Mouse (Mus musculus) MEL (cell line): ENCODE data around the gene Faim2. TPM values are rescaled to one million over a fixed set of nuclear protein-coding genes. Genes with fewer than 3 reads are reported as not detected.

Experiments
- DNase-seq: peaks from one replicate; pipeline ENCODE4 v3.0.0; 2011; ENCODE audit warnings: low read depth, low spot score
- H3K27ac ChIP-seq: 2 replicates; pipeline ENCODE4 v1.5.1; 2012; ENCODE audit warnings: low read depth, mild to moderate bottlenecking, control low read depth, low read length, moderate library complexity; ENCODE audit not compliant: control insufficient read depth
- H3K27me3 ChIP-seq, 2 experiments: fragments of 150-350 bp in 1 of 2; sonication (generic) in 1 of 2; 2 replicates each; pipeline ENCODE4 v1.6.1; 2012; ENCODE audit warnings: low read length in 2 of 2, mild to moderate bottlenecking in 2 of 2, improper control_type of control experiment in 1 of 2, moderate library complexity in 1 of 2; ENCODE audit not compliant: insufficient read depth in 2 of 2, control insufficient read depth in 1 of 2
- H3K36me3 ChIP-seq, 2 experiments: 2 replicates each; pipeline ENCODE4 v1.6.1; 2012 to 2014; ENCODE audit warnings: low read length in 2 of 2, improper control_type of control experiment in 1 of 2, inconsistent platforms in 1 of 2, mild to moderate bottlenecking in 1 of 2; ENCODE audit not compliant: insufficient read depth in 2 of 2, control insufficient read depth in 1 of 2
- H3K4me1 ChIP-seq, 2 experiments: fragments of 150-350 bp in 1 of 2; sonication (generic) in 1 of 2; 2 replicates each; pipeline ENCODE4 v1.6.1; 2012; ENCODE audit warnings: low read length in 2 of 2, improper control_type of control experiment in 1 of 2, mild to moderate bottlenecking in 1 of 2; ENCODE audit not compliant: insufficient read depth in 2 of 2, control insufficient read depth in 1 of 2
- H3K4me3 ChIP-seq, 2 experiments: fragments of 150-350 bp in 1 of 2; sonication (generic) in 1 of 2; 2 replicates each; pipeline ENCODE4 v1.5.1; 2012; ENCODE audit warnings: low read depth in 2 of 2, low read length in 2 of 2, mild to moderate bottlenecking in 2 of 2, moderate library complexity in 2 of 2, control low read depth in 1 of 2, improper control_type of control experiment in 1 of 2; ENCODE audit not compliant: control insufficient read depth in 1 of 2, insufficient read depth in 1 of 2
- H3K79me2 ChIP-seq: 2 replicates; pipeline ENCODE4 v1.6.1; 2012; ENCODE audit warnings: mild to moderate bottlenecking, low read length, moderate library complexity; ENCODE audit not compliant: control insufficient read depth, poor library complexity, insufficient read depth
- H3K9ac ChIP-seq: 2 replicates; pipeline ENCODE4 v1.6.1; 2012; ENCODE audit warnings: low read depth, mild to moderate bottlenecking, control low read depth, low read length, moderate library complexity; ENCODE audit not compliant: control insufficient read depth, poor library complexity, severe bottlenecking
- H3K9me3 ChIP-seq: fragments of 150-350 bp; sonication (generic); replicated peaks from 2 replicates; pipeline ENCODE4 v1.6.1; 2012; ENCODE audit warnings: mild to moderate bottlenecking, low read length, improper control_type of control experiment, moderate library complexity; ENCODE audit not compliant: insufficient read depth
- CHD1 ChIP-seq: IDR thresholded peaks from 2 replicates; pipeline ENCODE4 v1.6.1; 2012; ENCODE audit warnings: low read depth, mild to moderate bottlenecking, inconsistent platforms, low read length, improper control_type of control experiment
- CHD2 ChIP-seq: IDR thresholded peaks from 2 replicates; pipeline ENCODE4 v1.6.1; 2011; ENCODE audit warnings: low read length, improper control_type of control experiment
- CTCF ChIP-seq, 3 experiments: IDR thresholded peaks in 2 of 3; conservative IDR thresholded peaks in 1 of 3; 2 replicates each; pipeline ENCODE4 v1.5.1; 2011 to 2012; ENCODE audit warnings: low read length in 3 of 3, low read depth in 2 of 3, mild to moderate bottlenecking in 2 of 3, improper control_type of control experiment in 1 of 3, inconsistent platforms in 1 of 3, mixed read lengths in 1 of 3, moderate library complexity in 1 of 3; ENCODE audit not compliant: control insufficient read depth in 1 of 3, insufficient read depth in 1 of 3, poor library complexity in 1 of 3, severe bottlenecking in 1 of 3
- E2F4 ChIP-seq: IDR thresholded peaks from 2 replicates; pipeline ENCODE4 v1.6.1; 2011; ENCODE audit warnings: low read depth, low read length, improper control_type of control experiment, borderline replicate concordance
- ELF1 ChIP-seq: IDR thresholded peaks from 2 replicates; pipeline ENCODE4 v1.6.1; 2014; ENCODE audit warnings: low read depth, mild to moderate bottlenecking, inconsistent platforms, low read length, improper control_type of control experiment, moderate library complexity
- EP300 ChIP-seq, 2 experiments: IDR thresholded peaks; 2 replicates each; pipeline ENCODE4 v1.6.1; 2011; ENCODE audit warnings: improper control_type of control experiment in 2 of 2, low read length in 2 of 2, low read depth in 1 of 2, mild to moderate bottlenecking in 1 of 2
- ETS1 ChIP-seq: IDR thresholded peaks from 2 replicates; pipeline ENCODE4 v1.6.1; 2012; ENCODE audit warnings: low read depth, mild to moderate bottlenecking, inconsistent platforms, low read length, improper control_type of control experiment, moderate library complexity
- GATA1 ChIP-seq: IDR thresholded peaks from 2 replicates; pipeline ENCODE4 v1.6.1; 2011; ENCODE audit warnings: low read depth, low read length, improper control_type of control experiment
- HCFC1 ChIP-seq: IDR thresholded peaks from 2 replicates; pipeline ENCODE4 v1.6.1; 2012; ENCODE audit warnings: low read depth, mild to moderate bottlenecking, inconsistent platforms, low read length, improper control_type of control experiment, moderate library complexity
- JUND ChIP-seq: IDR thresholded peaks from 2 replicates; pipeline ENCODE4 v1.6.1; 2011; ENCODE audit warnings: low read depth, mild to moderate bottlenecking, improper control_type of control experiment, low read length
- KAT2A ChIP-seq: conservative IDR thresholded peaks from 2 replicates; pipeline ENCODE4 v1.6.1; 2012; ENCODE audit warnings: low read depth, low read length, improper control_type of control experiment, inconsistent platforms
- MAFK ChIP-seq: IDR thresholded peaks from 2 replicates; pipeline ENCODE4 v1.6.1; 2011; ENCODE audit warnings: low read depth, mild to moderate bottlenecking, low read length, improper control_type of control experiment, borderline replicate concordance
- MAX ChIP-seq: IDR thresholded peaks from 2 replicates; pipeline ENCODE4 v1.6.1; 2011; ENCODE audit warnings: low read length, improper control_type of control experiment
- MAZ ChIP-seq: IDR thresholded peaks from 2 replicates; pipeline ENCODE4 v1.6.1; 2012; ENCODE audit warnings: low read depth, mild to moderate bottlenecking, inconsistent platforms, low read length, improper control_type of control experiment
- MEF2A ChIP-seq: IDR thresholded peaks from 2 replicates; pipeline ENCODE4 v1.6.1; 2014; ENCODE audit warnings: low read depth, mild to moderate bottlenecking, inconsistent platforms, low read length, improper control_type of control experiment; ENCODE audit not compliant: poor library complexity, insufficient replicate concordance, severe bottlenecking; ENCODE audit errors: extremely low read depth
- MXI1 ChIP-seq: IDR thresholded peaks from 2 replicates; pipeline ENCODE4 v1.6.1; 2011; ENCODE audit warnings: mild to moderate bottlenecking, low read depth, low read length, improper control_type of control experiment
- MYB ChIP-seq: IDR thresholded peaks from 2 replicates; pipeline ENCODE4 v1.6.1; 2011; ENCODE audit warnings: mild to moderate bottlenecking, low read depth, low read length, improper control_type of control experiment
- MYC ChIP-seq: IDR thresholded peaks from 2 replicates; pipeline ENCODE4 v1.6.1; 2011; ENCODE audit warnings: low read depth, mild to moderate bottlenecking, low read length, improper control_type of control experiment, moderate library complexity
- NELFE ChIP-seq: IDR thresholded peaks from 2 replicates; pipeline ENCODE4 v1.6.1; 2011; ENCODE audit warnings: low read depth, low read length, improper control_type of control experiment
- NRF1 ChIP-seq: IDR thresholded peaks from 2 replicates; pipeline ENCODE4 v1.6.1; 2014; ENCODE audit warnings: low read depth, mild to moderate bottlenecking, inconsistent platforms, low read length, improper control_type of control experiment, moderate library complexity; ENCODE audit not compliant: poor library complexity, insufficient read depth, severe bottlenecking
- POLR2A ChIP-seq, 2 experiments: IDR thresholded peaks; 2 replicates each; pipeline ENCODE4 v1.6.1; 2011 to 2012; ENCODE audit warnings: low read length in 2 of 2, mild to moderate bottlenecking in 2 of 2, control low read depth in 1 of 2, improper control_type of control experiment in 1 of 2, low read depth in 1 of 2, moderate library complexity in 1 of 2; ENCODE audit not compliant: control insufficient read depth in 1 of 2, insufficient read depth in 1 of 2, poor library complexity in 1 of 2
- POLR2AphosphoS2 ChIP-seq: IDR thresholded peaks from 2 replicates; pipeline ENCODE4 v1.6.1; 2011; ENCODE audit warnings: low read length, improper control_type of control experiment
- POLR2AphosphoS5 ChIP-seq: IDR thresholded peaks from 2 replicates; pipeline ENCODE4 v1.6.1; 2012; ENCODE audit warnings: low read depth, borderline replicate concordance, mild to moderate bottlenecking, inconsistent platforms, low read length, moderate library complexity, mixed read lengths
- RAD21 ChIP-seq: IDR thresholded peaks from 2 replicates; pipeline ENCODE4 v1.6.1; 2011; ENCODE audit warnings: mild to moderate bottlenecking, low read depth, low read length, improper control_type of control experiment
- RCOR1 ChIP-seq: IDR thresholded peaks from 2 replicates; pipeline ENCODE4 v1.6.1; 2012; ENCODE audit warnings: low read depth, mild to moderate bottlenecking, inconsistent platforms, low read length, improper control_type of control experiment
- SMC3 ChIP-seq: IDR thresholded peaks from 2 replicates; pipeline ENCODE4 v1.6.1; 2011; ENCODE audit warnings: low read depth, low read length, improper control_type of control experiment
- TAL1 ChIP-seq: IDR thresholded peaks from 2 replicates; pipeline ENCODE4 v1.6.1; 2012; ENCODE audit warnings: mild to moderate bottlenecking, inconsistent platforms, low read length, moderate library complexity, mixed read lengths
- TBP ChIP-seq: IDR thresholded peaks from 2 replicates; pipeline ENCODE4 v1.8.0; 2011; ENCODE audit warnings: low read depth, low read length, improper control_type of control experiment
- TCF12 ChIP-seq: IDR thresholded peaks from 2 replicates; pipeline ENCODE4 v1.6.1; 2014; ENCODE audit warnings: low read depth, mild to moderate bottlenecking, inconsistent platforms, low read length, improper control_type of control experiment, moderate library complexity
- UBTF ChIP-seq: IDR thresholded peaks from 2 replicates; pipeline ENCODE4 v1.6.1; 2012; ENCODE audit warnings: low read depth, mild to moderate bottlenecking, inconsistent platforms, low read length, improper control_type of control experiment, moderate library complexity, borderline replicate concordance; ENCODE audit not compliant: insufficient read depth
- USF1 ChIP-seq: IDR thresholded peaks from 2 replicates; pipeline ENCODE4 v1.6.1; 2014; ENCODE audit warnings: low read depth, mild to moderate bottlenecking, inconsistent platforms, low read length, improper control_type of control experiment, moderate library complexity
- USF2 ChIP-seq, 2 experiments: IDR thresholded peaks; 2 replicates each; pipeline ENCODE4 v1.6.1; 2011 to 2012; ENCODE audit warnings: improper control_type of control experiment in 2 of 2, low read length in 2 of 2, borderline replicate concordance in 1 of 2, inconsistent platforms in 1 of 2, low read depth in 1 of 2, mild to moderate bottlenecking in 1 of 2; ENCODE audit not compliant: insufficient read depth in 1 of 2
- ZC3H11A ChIP-seq: IDR thresholded peaks from 2 replicates; pipeline ENCODE4 v1.6.1; 2012; ENCODE audit warnings: low read depth, mild to moderate bottlenecking, inconsistent platforms, low read length, improper control_type of control experiment
- ZKSCAN1 ChIP-seq: IDR thresholded peaks from 2 replicates; pipeline ENCODE4 v1.6.1; 2012; ENCODE audit warnings: low read depth, mild to moderate bottlenecking, inconsistent platforms, low read length, improper control_type of control experiment, moderate library complexity
- ZMIZ1 ChIP-seq: IDR thresholded peaks from 2 replicates; pipeline ENCODE4 v1.6.1; 2012; ENCODE audit warnings: low read depth, mild to moderate bottlenecking, inconsistent platforms, low read length, improper control_type of control experiment, moderate library complexity
- polyA plus RNA-seq, 2 experiments: library from polyadenylated mRNA; stranded (reverse) in 1 of 2; unstranded in 1 of 2; fragments of >175 nt in 1 of 2; fragments of >200 nt in 1 of 2; gene quantifications; 2 replicates each; pipeline versions ENCODE4 v1.2.1 to v1.2.4; 2012; ENCODE audit warnings: low replicate concordance in 2 of 2, low read depth in 1 of 2; ENCODE audit not compliant: insufficient read length in 2 of 2, insufficient read depth in 1 of 2, missing spikeins in 1 of 2
- total RNA-seq: library from RNA; depleted of rRNA; stranded (reverse); fragments of 300-350 nt; gene quantifications from 2 replicates; pipeline ENCODE4 v1.2.3, GENCODE M21; 2012

Faim2 gene
- total and polyA plus RNA-seq, 3 experiments: 0.06 to 0.08 TPM; not detected in 1

DNA sequence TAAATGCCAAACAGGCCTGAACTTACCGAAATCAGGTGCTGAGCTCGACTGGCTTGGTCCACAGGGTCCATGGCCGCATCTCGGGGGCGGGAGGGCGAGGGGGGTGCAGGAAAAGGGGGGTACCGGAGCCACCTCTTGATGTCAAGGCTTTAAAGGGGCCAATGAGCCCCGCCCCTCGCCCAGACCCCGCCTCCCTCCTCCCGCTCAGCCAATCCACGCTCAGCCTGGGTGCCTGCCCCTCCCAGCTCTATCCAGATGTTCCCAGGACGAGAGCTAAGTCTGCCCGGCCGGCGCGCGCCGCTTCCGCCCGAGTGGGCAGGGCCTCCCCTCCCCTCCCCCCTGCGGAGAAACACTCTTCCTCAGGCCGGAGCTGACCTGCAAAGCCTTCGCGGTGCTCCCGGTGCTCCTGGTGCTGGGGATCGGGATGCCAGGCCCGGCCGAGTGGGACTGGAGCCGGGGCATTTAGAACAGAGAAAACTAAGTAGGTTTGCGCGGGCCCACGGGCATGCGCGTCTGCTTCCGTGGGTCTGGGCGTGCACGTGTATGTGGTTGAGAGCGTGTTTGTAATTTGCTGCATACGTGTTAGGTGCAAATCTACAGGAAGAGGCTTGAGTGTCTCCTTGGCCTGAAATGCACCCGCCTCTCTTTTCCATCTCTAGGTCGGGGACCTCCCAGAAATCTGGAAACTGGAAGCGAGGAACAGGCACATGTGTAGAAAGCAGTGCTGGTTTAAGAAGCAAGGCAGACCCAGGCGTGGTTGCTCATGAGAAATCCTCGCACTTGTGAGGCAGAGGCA lies 70.2 kb downstream of the Faim2 start, which contains the start of gene Nckap5l:
Nckap5l (minus strand) TSS at position 143 of the 796 bp plus-strand sequence.
- Histone ChIP-seq H3K27ac (peak within 1 kb of the TSS; percentile 10), H3K36me3 (peaks cover 0 to 7% of the 10 kb centered on the region in 2 experiments; a peak in 2 of 4 replicates), H3K4me1 (peaks cover 5 to 10% of the 10 kb centered on the region in 2 experiments), H3K27me3 (no peaks in the 10 kb centered on the region), H3K4me3 (peak within 1 kb of the TSS; percentile 73 to 91), H3K9ac (peak within 1 kb of the TSS; percentile 74), H3K79me2 (peaks cover 6% of the 10 kb centered on the region; the same call in 1 of the 2 replicates), H3K9me3 (no peaks in the 10 kb centered on the region)
- DNase-seq: peak; percentile 99
- peak; percentile 39; the same call in 1 of the 2 replicates for TF ChIP-seq POLR2AphosphoS2
- peak; percentile 65 for TF ChIP-seq TBP
- no peak for TF ChIP-seq RAD21
- no peak for TF ChIP-seq MAFK
- TF ChIP-seq CHD1: no peak
- TF ChIP-seq ELF1: 0 out of 2 replicates have a peak, but pooled peaks have one; percentile 56
- no peak; the same call in 1 of the 2 replicates for TF ChIP-seq KAT2A
- no peak for TF ChIP-seq CTCF (IDR thresholded peaks at IDR 0.05 in 2 of 3, conservative IDR thresholded peaks at IDR 0.05 in 1 of 3; ENCODE audit: control insufficient read depth in 1 of 3, insufficient read depth in 1 of 3, low read depth in 2 of 3, low read length in 3 of 3, poor library complexity in 1 of 3, severe bottlenecking in 1 of 3)
- TF ChIP-seq TCF12: peak; percentile 15; the same call in 1 of the 2 replicates
- peak; percentile 65 to 71; a peak in 2 of 4 replicates for TF ChIP-seq POLR2A (IDR thresholded peaks at IDR 0.05; ENCODE audit: control insufficient read depth in 1 of 2, insufficient read depth in 1 of 2, low read depth in 1 of 2, low read length in 2 of 2, poor library complexity in 1 of 2)
- TF ChIP-seq E2F4: no peak
- TF ChIP-seq MAZ: peak; percentile 62; the same call in 1 of the 2 replicates
- no peak for TF ChIP-seq USF1
- TF ChIP-seq ETS1: peak; percentile 41
- no peak for TF ChIP-seq MEF2A
- no peak for TF ChIP-seq ZC3H11A
- TF ChIP-seq EP300 (IDR thresholded peaks at IDR 0.05; ENCODE audit: low read depth in 1 of 2, low read length in 2 of 2): no peak
- no peak for TF ChIP-seq TAL1
- TF ChIP-seq ZKSCAN1: no peak
- TF ChIP-seq ZMIZ1: no peak
- TF ChIP-seq MAX: peak; percentile 89
- TF ChIP-seq NRF1: peak; percentile 74
- no peak for TF ChIP-seq SMC3
- peak; percentile 74 for TF ChIP-seq HCFC1
- TF ChIP-seq MXI1: peak; percentile 99
- TF ChIP-seq CHD2: peak; percentile 51
- no peak for TF ChIP-seq GATA1
- no peak for TF ChIP-seq POLR2AphosphoS5
- TF ChIP-seq USF2 (IDR thresholded peaks at IDR 0.05; ENCODE audit: borderline replicate concordance in 1 of 2, insufficient read depth in 1 of 2, low read depth in 1 of 2, low read length in 2 of 2): no peak
- no peak for TF ChIP-seq RCOR1
- peak; percentile 63 for TF ChIP-seq NELFE
- TF ChIP-seq JUND: no peak
- TF ChIP-seq MYC: peak; percentile 96
- TF ChIP-seq UBTF: no peak
- no peak for TF ChIP-seq MYB
